Mouse (Mus musculus) heart, adult 2 months (tissue): Measurements from ENCODE around the gene Mrpl12.

ENCODE experiments used
- EP300 ChIP-seq: fragments of 200-500 bp; IDR thresholded peaks from 2 replicates; pipeline ENCODE4 v1.6.1; 2011; ENCODE audit warnings: low read depth, low read length, control low read depth; ENCODE audit not compliant: insufficient read depth
- POLR2A ChIP-seq: fragments of 200-500 bp; IDR thresholded peaks from 2 replicates; pipeline ENCODE4 v1.6.1; 2011; ENCODE audit warnings: mild to moderate bottlenecking, low read depth, low read length, control low read depth; ENCODE audit not compliant: insufficient read depth

DNA sequence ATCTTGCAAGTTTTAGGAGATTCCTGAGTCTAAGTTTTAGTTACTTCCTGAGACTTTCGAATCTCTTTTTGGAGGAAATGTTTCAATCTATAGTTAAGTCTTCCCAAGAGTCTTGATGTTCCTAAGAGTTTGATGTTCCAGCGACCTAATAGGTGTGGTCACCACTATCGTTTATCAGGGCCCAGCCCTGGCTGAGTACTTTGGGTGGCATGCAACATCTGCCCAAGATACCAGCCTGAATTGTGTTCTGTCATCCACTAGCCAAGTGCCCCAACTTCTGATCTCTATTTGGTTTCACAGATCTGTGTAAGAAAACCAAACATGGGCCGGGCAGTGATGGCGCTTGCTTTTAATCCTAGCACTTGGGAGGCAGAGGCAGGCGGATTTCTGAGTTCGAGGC, 29.0 kb upstream of the Mrpl12 start:
- no peak for TF ChIP-seq EP300
- TF ChIP-seq POLR2A, result no peak
